Mouse (Mus musculus) cerebellum, adult 18-20 months (tissue): ENCODE data around the gene Thbs2.

Experiments
- DNase-seq, 2 experiments: peaks; one replicate each; pipeline ENCODE4 v3.0.0; 2021

The Thbs2 gene

GRCm38 (mm10) chr17:14693994-14694374 lies at the start of gene Thbs2:
Gene Thbs2, minus strand, starts transcription at chr17:14694235.
- DNase-seq, result peak in 1 of 2 experiments; percentile 5

GRCm38 (mm10) chr17:14735493-14736004 lies 41.5 kb upstream of the Thbs2 start:
- DNase-seq, result no peak

GRCm38 (mm10) chr17:14734380-14734779 lies 40.3 kb upstream of the Thbs2 start:
- no peak for DNase-seq

- no peak for DNase-seq
Observed at GRCm38 (mm10) chr17:14733941-14734340, 39.9 kb upstream of the Thbs2 start.

- no peak for DNase-seq
Observed at GRCm38 (mm10) chr17:14733027-14733426, 39.0 kb upstream of the Thbs2 start.

- no peak for DNase-seq
Observed at GRCm38 (mm10) chr17:14730629-14731028, 36.6 kb upstream of the Thbs2 start.

- no peak for DNase-seq
Observed at GRCm38 (mm10) chr17:14727481-14727880, 33.4 kb upstream of the Thbs2 start.

GRCm38 (mm10) chr17:14724786-14725185 lies 30.8 kb upstream of the Thbs2 start:
- DNase-seq, result no peak

- DNase-seq, result no peak
Observed at GRCm38 (mm10) chr17:14721325-14721724, 27.3 kb upstream of the Thbs2 start.

GRCm38 (mm10) chr17:14720912-14721311 lies 26.9 kb upstream of the Thbs2 start:
- DNase-seq, result no peak

GRCm38 (mm10) chr17:14720227-14720626 lies 26.2 kb upstream of the Thbs2 start:
- DNase-seq, result no peak

GRCm38 (mm10) chr17:14718801-14719200 lies 24.8 kb upstream of the Thbs2 start:
- DNase-seq, result no peak

- no peak for DNase-seq
Observed at GRCm38 (mm10) chr17:14714782-14715181, 20.7 kb upstream of the Thbs2 start.

- DNase-seq, result no peak
Observed at GRCm38 (mm10) chr17:14714374-14714773, 20.3 kb upstream of the Thbs2 start.

- DNase-seq, result no peak
Observed at GRCm38 (mm10) chr17:14711784-14712183, 17.7 kb upstream of the Thbs2 start.

- no peak for DNase-seq
Observed at GRCm38 (mm10) chr17:14711032-14711431, 17.0 kb upstream of the Thbs2 start.

- DNase-seq, result no peak
Observed at GRCm38 (mm10) chr17:14706066-14706465, 12.0 kb upstream of the Thbs2 start.

- no peak for DNase-seq
Observed at GRCm38 (mm10) chr17:14705466-14705865, 11.4 kb upstream of the Thbs2 start.

GRCm38 (mm10) chr17:14703771-14704170 lies 9.7 kb upstream of the Thbs2 start:
- no peak for DNase-seq

- no peak for DNase-seq
Observed at GRCm38 (mm10) chr17:14703268-14703667, 9.2 kb upstream of the Thbs2 start.

GRCm38 (mm10) chr17:14702701-14703100 lies 8.7 kb upstream of the Thbs2 start:
- no peak for DNase-seq

GRCm38 (mm10) chr17:14701891-14702290 lies 7.9 kb upstream of the Thbs2 start:
- no peak for DNase-seq

- DNase-seq, result no peak
Observed at GRCm38 (mm10) chr17:14700204-14700603, 6.2 kb upstream of the Thbs2 start.

GRCm38 (mm10) chr17:14698188-14698587 lies 4.2 kb upstream of the Thbs2 start:
- DNase-seq, result no peak

GRCm38 (mm10) chr17:14697096-14697495 lies 3.1 kb upstream of the Thbs2 start:
- DNase-seq, result no peak
